Mouse (Mus musculus): ENCODE measurements at regions not wholly inside any gene's neighbourhood (a gene's known extent, or its start where the extent isn't known, plus 50 kb on each side); places are given as distances from the start of the nearest gene placed in this dataset.

DNA sequence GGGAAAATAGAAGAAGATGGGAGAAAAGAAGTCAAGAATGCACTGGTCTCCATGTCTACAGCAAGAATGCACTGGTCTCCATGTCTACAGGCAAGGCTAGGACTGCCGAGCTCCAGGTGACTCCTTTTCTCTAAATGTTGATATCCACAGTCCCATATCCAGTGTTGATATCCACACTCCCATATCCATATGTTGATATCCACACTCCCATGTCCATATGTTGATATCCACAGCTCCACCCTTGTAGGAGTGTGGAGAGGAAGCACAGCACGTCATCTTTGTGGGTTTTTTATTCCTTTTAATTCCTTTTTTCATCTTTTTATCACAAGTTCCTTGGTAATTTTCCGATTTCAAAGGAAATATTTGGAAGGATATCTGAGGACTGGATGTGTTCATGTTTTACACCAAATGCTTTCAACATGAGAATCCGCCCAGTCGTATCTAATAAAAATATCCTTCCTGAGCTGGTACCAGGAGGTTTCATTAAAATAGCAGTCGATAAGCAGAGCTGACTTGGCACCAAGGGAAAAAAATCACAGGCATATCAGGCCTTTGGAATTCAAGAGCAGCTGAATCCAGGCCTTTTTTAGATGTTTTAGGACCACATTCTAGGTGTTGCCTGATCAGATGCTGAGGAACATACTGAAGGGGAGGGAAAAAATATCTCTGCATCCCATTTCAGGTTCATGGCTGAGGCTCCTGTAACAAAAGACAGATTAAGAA is 653.7 kb upstream of the Cdh11 start:
- no peak for DNase-seq

DNA sequence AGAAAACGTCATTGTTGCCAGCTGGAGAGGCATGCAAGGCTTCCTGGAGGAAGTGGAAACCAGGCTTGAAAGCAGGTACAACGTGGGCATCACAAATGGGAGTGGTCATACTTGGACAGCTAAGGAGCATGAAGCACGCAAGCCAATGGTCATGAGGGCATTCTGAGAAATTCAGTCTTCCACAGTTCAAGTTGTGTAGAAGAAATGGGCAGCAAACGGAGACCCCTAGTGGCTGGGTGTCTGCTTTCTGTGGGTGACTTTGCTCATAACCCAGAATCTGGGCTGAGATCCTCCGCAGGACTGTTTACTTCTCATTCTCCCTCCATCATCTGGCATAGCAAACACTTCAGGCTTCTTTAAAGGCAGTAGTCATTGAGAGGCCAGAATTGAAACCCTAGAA is 655.7 kb upstream of the Cdh11 start:
- DNase-seq, result peak; percentile 27

DNA sequence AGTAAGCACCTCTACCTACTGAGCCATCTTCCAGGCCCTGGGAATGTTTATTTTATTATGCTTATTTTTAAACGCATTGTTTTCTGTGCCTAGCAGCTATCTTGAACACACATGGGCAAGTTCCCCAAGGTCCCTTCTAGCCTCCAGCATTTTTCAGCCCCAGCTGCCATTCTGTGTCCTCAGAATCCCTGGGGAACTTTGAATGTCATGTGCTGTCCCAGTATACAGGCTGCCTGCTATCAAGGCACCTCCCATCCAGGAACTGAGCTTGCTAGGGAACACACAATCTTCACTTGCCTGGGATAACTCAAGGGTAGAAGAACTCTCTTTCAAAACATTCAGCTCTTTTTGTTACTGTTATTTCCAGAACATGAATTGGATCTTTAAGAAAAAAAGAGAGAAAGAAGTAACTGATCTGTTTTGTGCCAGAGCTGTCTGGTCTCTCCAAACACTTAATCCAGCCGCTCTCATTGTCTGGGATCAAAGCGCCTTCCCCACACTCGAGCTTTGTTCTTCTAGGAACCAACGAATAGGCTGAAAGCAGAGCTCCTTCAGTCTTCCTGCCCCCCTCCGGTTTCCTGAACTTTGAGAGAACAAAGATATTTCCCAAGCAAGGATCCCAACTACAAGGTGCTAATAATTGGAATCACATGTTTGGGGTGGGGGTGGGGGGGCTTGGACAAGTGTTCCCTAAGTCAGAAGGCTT is 657.1 kb upstream of the Cdh11 start:
- no peak for DNase-seq

DNA sequence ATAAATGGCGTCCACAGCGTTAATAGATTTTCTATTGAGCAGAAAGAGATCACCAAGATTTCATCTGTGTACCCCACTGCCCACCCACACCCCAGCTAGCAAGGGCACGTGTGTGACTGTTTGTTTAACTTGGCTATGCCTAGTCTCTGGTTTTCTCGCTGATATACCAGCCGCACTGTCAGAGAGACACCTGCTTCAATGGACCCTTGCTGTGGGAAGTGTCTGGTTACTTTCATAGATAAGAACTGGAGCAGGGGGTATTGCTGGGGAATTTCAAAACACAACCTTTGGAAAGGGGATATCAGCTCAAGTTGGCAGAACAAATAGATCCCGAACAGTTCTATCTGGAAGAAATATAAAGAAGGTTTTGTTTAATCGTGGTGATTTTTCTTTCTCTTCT is 656.8 kb upstream of the Cdh5 start:
- DNase-seq, result no peak

DNA sequence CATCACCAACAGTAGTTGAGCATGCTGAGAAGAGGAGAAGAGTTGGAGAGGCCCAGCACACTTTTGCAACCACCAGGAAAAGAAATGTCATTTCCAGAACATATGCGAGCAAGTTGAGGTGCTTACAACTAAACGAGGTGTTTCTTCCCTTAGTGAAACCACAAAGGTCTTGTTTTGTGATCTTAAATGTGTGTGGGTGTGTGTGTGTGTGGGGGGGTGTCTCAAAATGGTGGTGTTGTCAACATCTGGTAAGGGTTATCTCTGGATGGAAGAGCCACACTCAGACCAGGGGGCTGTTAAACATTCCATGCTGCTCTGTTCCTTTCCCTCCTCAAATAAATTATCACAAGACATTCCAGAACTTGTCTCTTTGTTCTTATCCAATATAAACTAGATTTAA is 656.0 kb upstream of the Cdh5 start:
- DNase-seq, result no peak

DNA sequence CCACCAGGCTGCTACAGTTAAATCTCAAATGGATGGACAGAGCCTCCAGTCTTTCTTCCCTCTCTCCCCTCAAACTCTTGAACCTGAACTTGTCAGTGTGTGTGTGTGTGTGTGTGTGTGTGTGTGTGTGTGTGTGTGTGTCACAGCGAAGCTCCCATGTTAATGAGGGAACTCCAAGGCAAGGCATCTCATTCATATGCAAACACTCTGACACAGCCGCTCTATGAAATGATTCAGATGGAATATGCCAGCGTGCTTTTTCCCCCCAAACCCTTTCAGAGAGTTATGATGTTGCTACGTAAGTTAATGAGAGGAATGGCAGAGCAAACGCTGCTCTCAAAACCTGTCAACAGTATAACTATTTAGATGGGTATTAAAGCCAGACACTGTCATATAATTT is 653.5 kb upstream of the Cdh5 start:
- no peak for DNase-seq

DNA sequence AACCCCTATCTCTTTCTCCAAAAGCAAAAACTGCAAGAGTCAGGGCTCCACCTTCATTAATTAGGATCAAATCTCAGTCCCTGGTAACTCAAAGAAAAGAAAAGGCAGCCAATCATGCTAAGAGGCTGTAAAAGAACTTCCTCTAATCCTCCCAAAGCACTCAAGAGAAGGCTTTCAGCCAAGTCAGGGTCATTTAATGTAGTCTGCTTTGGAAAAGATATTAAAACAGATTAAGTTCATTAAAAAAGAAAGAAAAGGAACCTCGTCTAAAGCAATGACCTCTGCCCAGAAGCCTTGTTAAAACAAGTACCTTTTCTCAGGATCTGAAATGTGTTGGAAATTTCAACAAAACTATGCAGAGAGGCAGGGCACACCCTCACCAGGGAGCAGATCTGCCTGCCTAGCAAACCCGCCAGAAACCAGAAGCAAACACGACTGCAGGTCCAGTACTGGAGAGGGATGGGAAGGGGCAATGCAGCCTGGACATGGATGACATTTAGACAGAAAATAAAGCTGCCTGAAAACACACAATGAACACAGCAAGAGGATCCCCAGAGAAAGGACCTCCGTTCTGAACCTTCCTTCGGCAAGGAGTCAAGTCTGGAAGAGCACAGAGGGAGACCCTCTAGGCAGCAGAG is 649.9 kb upstream of the Cdh5 start:
- no peak for DNase-seq

DNA sequence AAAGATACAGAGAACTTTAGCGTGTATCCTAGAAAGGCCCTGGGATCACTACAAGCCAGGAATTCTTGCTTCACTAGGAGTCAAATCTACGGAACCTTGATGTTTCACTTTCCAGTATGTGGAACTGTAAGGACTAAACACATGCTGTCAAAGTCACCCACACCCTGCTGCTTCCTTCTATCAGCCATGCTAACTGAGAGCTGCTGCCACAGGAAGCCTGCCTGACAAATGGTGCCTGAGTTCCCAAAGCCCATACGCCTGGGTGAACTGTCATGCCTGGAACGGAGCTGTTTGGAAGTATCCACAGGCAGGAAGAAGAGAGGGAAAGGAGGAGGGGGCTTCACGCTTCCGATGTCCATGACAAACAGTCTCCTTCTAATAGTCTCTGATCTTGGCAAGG is 644.2 kb upstream of the Cdh5 start:
- no peak for DNase-seq

DNA sequence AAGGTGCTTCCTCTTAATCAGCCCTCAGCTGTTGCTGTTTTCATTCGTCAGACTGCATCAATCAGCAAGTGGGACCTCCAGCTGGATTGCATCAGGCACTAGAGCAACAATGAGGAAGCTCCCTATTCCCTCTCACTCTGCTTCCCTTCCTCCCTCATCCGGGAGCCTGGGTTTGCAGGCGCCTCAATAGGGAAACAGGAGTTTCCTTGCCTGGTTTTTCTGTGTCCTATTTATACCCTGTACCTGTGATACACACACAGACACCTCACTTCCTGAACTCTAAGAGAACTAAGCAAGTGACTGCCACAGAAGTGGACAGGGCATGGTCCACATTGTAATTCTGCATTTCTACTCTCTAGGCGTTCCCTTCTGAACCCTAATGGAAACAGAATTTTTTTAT is 637.9 kb upstream of the Cdh5 start:
- no peak for DNase-seq

DNA sequence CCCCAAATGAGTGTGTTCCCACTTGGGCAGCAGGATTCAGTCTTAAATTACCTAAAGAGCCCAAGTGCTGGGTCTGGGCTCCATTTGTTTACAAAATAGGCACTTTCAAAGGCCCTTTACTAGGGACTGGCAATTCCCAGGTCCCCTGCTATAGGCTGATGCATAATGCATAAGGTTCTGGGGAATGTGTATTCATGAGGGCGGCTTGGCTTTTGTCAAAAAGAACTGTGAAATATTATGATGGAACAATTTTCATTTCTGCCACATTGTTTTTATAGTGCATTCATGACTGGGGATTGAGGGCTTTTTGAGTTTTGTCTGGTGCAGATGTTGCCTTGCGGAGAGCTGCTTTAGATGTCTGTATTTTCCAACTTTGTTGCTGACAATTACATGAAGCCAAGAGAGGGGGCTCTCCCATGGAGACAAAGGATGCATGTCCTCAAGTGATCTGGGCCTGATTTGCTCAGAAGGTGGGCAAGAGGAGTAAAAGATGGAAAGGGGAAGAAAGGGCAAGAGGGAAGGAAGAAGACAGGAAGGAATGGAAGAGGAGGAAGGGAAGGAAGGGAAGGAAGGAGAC is 636.6 kb upstream of the Cdh5 start:
- DNase-seq, result no peak

DNA sequence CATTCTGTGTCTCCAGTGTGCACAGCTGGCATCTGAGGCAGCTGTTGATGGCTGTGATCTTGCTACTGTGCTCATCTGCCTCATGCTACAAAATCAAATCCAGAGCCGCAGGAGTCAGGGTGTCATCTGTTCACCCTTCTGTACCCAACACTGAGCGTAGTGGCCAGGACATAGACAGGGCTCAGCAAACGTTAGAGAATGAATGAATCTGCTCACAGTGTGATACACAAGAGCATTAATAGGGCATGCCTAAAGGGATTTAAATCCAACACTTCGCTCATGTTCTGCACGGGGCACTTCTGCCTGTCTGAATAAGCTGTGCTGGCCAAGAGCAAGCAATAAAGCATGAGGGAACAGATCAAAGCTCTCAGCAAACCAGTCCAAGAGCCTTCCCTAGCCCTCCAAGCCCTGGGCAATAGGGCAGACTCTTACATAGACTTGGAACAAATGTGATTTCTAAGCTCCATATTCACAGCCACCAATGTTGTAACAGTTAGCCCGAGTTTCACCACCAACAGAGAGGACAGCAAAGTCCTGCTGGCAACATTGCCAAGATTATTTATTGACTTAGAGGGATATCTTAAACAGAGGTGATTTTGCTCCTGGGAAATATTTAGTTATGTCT is 633.8 kb upstream of the Cdh5 start:
- peak; percentile 12 for DNase-seq

DNA sequence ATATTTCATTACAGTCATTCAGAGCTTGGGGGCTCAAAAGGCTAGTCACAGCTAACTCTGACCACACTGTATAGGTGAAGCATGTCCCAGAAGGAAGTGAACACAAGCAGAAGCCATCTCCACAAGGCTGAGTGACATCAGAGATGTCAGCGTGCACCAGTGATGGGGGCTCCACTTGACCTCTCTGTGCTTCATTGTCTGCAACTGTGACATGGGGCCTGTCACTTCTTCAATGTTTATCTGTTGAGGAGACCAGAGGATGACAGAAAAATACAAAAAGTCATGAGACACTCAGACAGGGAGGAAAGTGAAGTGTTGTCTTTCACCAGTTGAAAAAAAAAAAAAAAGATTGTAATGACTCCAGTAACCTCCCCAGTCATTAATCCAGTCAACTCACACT is 632.4 kb upstream of the Cdh5 start:
- DNase-seq, result no peak

DNA sequence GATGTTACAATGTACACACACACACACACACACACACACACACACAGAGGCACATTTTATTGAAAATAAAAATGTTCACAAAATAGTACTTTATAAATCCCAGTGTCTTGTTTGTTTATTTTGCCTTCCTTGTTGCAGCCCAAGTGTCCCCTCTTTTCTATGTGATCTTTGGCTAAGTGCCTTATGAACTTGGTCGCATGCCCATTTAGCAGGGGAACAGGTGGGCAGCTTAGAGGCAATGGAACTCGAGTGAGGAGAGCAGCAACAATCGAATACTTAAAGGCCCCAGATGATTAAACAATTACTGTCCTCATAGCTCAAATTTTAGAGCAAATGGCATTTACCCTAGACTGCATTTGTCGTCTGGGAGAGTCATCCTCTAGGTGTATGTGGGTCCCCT is 631.1 kb upstream of the Cdh5 start:
- no peak for DNase-seq

DNA sequence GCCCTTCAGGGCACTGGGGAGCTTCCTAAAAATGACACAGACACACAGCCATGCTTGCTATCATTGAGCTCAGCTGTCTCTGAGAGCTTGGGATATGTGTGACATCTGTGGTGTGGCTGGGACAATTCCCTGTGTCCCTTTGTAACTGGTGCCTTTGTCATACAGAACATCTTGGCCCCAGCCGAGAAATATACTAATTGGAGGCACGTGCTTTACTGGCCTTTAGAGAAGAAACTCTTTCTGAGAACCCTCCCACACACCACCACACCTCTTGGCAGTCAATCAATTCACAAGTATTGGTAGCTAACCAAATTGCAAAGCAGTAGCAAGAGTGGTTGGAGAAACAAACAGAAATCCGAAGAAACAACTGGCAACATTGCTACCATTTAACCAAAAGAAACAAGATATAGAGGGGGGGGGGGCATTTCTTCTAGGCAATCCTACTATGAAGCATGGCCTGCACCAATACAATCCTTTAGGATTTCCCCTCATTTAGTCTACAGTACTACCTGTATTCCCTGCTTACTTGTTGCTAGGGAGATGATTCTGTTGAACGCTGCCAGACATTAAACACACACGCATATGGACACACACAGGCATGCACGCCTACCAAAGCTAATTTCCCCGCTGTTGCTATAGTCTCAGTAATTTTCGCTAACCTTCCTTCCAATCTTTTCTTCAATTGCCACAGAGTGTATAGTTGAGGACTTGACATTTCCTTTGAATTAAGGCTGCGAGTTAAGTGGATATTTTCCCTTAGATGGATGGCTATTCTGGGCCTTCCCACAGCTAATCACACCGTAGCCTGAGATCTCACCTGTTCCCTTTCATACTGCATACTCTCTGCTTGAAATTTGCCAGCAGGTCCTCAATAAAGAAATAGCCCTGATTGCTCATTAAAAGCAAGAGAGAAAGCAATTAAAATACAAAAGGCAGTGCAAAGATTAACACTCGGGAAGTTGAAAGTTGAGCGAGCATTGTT is 625.3 kb upstream of the Cdh5 start:
- no peak for DNase-seq

DNA sequence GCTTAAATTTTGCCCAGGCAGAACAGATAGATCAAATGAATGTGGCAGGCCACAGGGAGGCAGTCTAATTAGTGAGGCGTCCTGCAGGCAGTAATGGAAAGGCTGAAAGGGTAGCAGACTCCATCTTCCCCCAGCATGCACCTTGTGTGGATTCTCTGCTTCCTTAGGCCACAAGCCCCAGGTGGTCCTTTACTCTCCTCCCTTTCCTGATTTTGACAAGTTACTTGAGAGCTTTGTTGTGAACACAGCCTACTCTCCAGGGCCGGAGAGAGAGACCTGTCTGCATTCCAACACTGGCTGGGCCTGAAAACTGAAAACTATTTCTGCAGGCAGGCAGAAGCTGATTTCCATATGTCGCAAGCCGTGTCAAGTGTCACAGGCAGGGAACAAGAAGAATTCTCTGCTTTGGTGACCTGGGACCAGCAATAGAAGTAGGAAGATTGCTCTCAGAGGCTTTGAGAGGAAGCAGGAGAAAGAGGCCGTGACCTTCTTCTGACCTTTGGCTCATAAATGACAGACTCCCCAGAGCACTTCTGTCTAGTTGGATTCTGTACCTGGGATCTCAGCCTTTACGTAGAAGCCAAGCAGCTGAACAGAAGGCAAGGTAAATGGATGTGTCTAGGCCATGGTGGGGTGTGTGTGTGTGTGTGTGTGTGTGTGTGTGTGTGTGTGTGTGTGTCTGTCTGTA is 619.2 kb upstream of the Cdh5 start:
- DNase-seq, result no peak

DNA sequence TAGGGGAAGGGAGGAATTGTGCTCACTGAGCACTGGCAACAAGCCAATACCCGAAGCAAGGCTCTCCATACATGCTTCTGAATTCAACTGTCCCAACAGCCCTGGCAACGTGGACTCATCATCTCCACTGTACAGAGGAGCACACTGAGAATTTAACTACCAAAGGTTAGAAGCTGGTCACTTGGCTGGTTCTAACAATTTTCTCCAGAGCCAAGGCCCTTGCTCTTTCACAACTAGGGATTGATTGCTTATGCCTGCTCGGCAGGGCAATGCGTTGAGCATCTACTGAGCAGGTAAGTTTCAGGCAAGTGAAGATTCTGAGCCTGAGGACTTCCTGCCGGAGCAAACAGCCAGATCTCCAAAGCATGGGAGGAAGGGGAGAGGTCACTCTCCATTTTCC is 616.0 kb upstream of the Cdh5 start:
- DNase-seq, result no peak

DNA sequence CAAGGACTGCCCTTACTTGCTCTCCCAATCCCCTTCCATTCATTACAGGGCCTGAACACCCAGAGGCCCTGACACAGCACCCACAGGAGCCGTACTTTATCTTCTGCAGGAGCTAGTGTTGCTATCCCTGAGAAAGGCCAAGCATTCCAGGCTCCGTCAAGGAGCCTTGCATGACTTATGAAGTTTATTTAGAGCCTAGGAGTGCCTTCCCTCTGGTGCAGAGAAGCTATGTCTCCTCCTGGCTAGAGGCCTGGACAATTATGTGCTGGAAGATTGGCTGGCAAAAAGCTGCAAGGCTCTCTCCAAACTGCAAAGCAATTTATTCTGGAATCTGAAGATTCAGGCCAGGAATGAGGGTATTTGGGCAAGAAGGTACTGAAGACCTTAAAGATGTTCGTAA is 612.0 kb upstream of the Cdh5 start:
- no peak for DNase-seq

DNA sequence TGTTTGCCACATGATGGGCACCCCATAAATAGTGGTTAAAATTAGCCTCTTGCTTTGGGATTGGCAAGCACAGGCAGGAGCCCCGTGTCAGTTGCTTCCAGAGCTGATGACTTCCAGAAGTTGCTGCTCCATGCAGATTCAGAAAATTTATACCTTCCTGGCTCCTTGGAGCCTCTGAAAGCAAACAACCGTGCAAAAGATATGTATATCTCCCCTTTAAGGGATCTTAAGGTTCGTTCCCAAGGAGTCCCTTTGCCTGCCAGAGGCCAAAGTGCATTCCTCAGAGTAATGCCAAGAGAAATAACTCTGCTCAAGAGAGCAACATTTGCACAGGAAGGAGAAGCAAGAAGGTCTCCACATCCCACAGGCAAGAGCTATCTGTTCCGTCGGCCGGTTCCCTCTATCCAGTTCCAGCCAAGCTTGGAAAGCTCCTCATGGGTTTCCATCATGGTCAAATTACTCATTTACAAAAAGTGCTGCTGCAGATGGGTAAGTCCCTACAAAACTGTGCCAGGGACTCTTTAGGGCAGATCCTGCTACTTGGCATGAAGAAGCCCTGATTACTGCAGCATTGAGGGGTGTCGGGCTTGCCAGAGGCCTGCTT is 608.4 kb upstream of the Cdh5 start:
- DNase-seq, result peak; percentile 15

DNA sequence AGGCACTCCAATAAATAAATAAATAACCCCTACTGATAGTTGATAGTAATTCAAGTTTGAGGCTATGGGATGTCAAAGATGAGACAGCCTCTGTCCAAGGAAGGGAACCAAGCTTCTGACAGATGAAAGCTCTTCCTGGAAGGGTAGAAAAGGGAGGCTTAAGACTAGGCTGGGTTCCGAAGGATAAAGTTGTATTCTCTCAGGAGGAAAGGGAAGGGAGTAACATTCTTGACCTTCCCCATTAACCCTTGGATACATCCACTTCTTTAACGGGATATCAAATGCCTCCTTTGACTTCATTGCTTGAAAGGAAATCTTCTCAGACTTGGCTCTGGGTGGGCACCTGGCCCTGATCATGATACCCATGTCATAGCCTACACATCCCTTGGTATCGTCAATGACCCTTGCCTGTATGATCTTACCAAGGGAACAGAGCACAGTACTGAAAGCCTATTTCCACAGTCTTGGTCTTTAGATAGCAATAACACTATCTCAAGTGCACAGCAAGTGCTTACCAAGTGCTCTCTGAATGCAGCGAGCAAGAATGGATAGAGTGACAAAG is 607.4 kb upstream of the Cdh5 start:
- no peak for DNase-seq

DNA sequence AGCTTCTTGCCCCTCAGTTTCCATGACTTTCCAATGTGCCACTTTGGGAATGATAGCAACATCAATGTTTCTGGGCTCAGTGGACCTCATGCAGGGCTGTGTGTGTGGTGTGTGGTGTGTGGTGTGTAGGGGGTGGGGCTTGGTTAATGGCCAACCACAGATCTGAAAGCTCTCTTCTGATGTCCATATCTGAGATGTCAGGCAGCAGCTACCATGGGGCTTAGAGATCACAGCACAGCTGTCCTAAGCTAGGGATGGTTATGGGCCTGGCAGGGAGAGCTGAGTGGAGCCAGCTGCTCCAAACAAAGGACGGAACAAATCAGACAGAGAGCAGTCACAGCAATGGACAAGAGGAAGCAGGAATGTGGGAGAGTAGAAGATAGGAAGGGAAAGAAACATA is 606.8 kb upstream of the Cdh5 start:
- DNase-seq, result peak; percentile 17

DNA sequence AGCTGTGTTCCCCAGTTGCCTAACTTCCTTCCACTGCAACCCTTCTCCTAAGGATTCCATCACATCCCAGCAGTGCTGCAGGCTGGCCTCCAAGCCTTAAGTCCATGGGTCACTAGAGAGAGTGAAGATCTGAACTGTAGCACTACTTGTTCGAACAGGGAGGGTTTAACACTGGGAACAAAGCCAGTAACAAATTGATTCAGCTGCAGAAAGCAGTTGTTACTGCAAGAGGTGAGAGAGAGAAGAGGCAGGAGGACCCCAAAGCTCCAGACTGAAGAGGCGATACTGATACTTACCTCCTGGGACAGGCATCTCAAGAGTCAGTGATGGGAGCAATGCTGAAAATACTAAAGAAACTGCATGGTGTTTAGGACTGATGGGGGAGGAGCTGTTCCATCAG is 600.1 kb upstream of the Cdh5 start:
- DNase-seq, result no peak
